Mouse (Mus musculus): ENCODE data around the gene Slc6a6.

GRCm38 (mm10) chr6:91715023-91715422 is 31.2 kb downstream of the Slc6a6 start:
- no peak for TF ChIP-seq POLR2A (IDR thresholded peaks at IDR 0.05; ENCODE audit: extremely low read depth, insufficient read depth, low read length)
- no peak for TF ChIP-seq CTCF (IDR thresholded peaks at IDR 0.05; ENCODE audit: extremely low read depth, insufficient read depth, low read length)

Measured in cortical plate, adult 2 months (tissue).